Mouse (Mus musculus) midbrain, embryonic 14.5 days (tissue): Measurements from ENCODE around the gene Fign. TPM values are rescaled to one million over a fixed set of nuclear protein-coding genes. Genes with fewer than 3 reads are reported as not detected.

ENCODE experiments used
- ATAC-seq: fragments of 200-750 bp; cut with Nextera tagmentation; 2 replicates; pipeline ENCODE4 v1.8.0; 2017; ENCODE audit warnings: moderate number of reproducible peaks, moderate library complexity; ENCODE audit not compliant: low FRiP score, low TSS enrichment
- DNase-seq: peaks from one replicate; pipeline ENCODE4 v3.0.0-alpha.2; 2015
- H3K27ac ChIP-seq: fragments of 300-500 bp; sonication (generic); replicated peaks from 2 replicates; pipeline ENCODE4 v1.5.1; 2014; ENCODE audit warnings: mild to moderate bottlenecking, low read depth, low read length, moderate library complexity
- H3K27me3 ChIP-seq: fragments of 300-500 bp; sonication (generic); 2 replicates; pipeline ENCODE4 v1.6.1; 2014; ENCODE audit warnings: low read length, control low read depth, mixed read lengths; ENCODE audit not compliant: control insufficient read depth, insufficient read depth
- H3K36me3 ChIP-seq: fragments of 300-500 bp; sonication (generic); 2 replicates; pipeline ENCODE4 v1.6.1; 2014; ENCODE audit warnings: low read length, control low read depth; ENCODE audit not compliant: control insufficient read depth, insufficient read depth
- H3K4me1 ChIP-seq: fragments of 300-500 bp; sonication (generic); 2 replicates; pipeline ENCODE4 v1.6.1; 2014; ENCODE audit warnings: mild to moderate bottlenecking, antibody characterized with exemption, low read length, control low read depth; ENCODE audit not compliant: control insufficient read depth, insufficient read depth
- H3K4me2 ChIP-seq: fragments of 300-500 bp; sonication (generic); 2 replicates; pipeline ENCODE4 v1.6.1; 2014; ENCODE audit warnings: mild to moderate bottlenecking, low read length, moderate library complexity
- H3K4me3 ChIP-seq: fragments of 300-500 bp; sonication (generic); replicated peaks from 2 replicates; pipeline ENCODE4 v1.5.1; 2014; ENCODE audit warnings: low read depth, low read length
- H3K9ac ChIP-seq: fragments of 300-500 bp; sonication (generic); replicated peaks from 2 replicates; pipeline ENCODE4 v1.6.1; 2014; ENCODE audit warnings: mild to moderate bottlenecking, low read length, moderate library complexity
- H3K9me3 ChIP-seq: fragments of 300-500 bp; sonication (generic); 2 replicates; pipeline ENCODE4 v1.6.1; 2016; ENCODE audit warnings: low read length, control low read depth, mixed read lengths; ENCODE audit not compliant: control insufficient read depth
- WGBS: fragments of 180-500 bp; shearing (Covaris S2); extraction: QIAGEN DNeasy Blood & Tissue Kit; methylation state at CpG from one replicate; pipeline ENCODE4 v1.1.7; 2014; 5-methylcytosine and 5-hydroxymethylcytosine counted together
- polyA plus RNA-seq: library from polyadenylated mRNA; unstranded; fragments of >200 nt; fragmentation: Nextera tagmentation; extraction: Ambion mirVana; gene quantifications from 2 replicates; pipeline ENCODE4 v1.2.1, GENCODE M21; 2014

The Fign gene
- polyA plus RNA-seq, 1 experiment from 2014 or later, result 21.2 TPM

- WGBS, result 4% methylated on average over 4 of the region's 4 CpGs
- ATAC-seq, result no peak
- H3K9ac ChIP-seq, result no peak overlapping the region
- no peak for DNase-seq
- no peaks in the 10 kb centered on the region for H3K27me3 ChIP-seq
- H3K4me3 ChIP-seq, result no peak overlapping the region
- H3K4me2 ChIP-seq, result no peak overlapping the region
- H3K4me1 ChIP-seq, result peaks cover 12% of the 10 kb centered on the region; the same call in 1 of the 2 replicates
- H3K27ac ChIP-seq, result no peak overlapping the region
- no peaks in the 10 kb centered on the region for H3K9me3 ChIP-seq
- no peaks in the 10 kb centered on the region for H3K36me3 ChIP-seq
Measured at GRCm38 (mm10) chr2:63926481-63927097, 171.2 kb downstream of the Fign start.

GRCm38 (mm10) chr2:63925721-63926235, 172.1 kb downstream of the Fign start:
- ATAC-seq, result no peak
- H3K4me2 ChIP-seq, result no peak overlapping the region
- H3K9me3 ChIP-seq, result no peaks in the 10 kb centered on the region
- H3K27ac ChIP-seq, result no peak overlapping the region
- no peak overlapping the region for H3K4me3 ChIP-seq
- DNase-seq, result no peak
- no peaks in the 10 kb centered on the region for H3K27me3 ChIP-seq
- H3K9ac ChIP-seq, result no peak overlapping the region
- H3K4me1 ChIP-seq, result peaks cover 17% of the 10 kb centered on the region; the same call in 1 of the 2 replicates
- H3K36me3 ChIP-seq, result no peaks in the 10 kb centered on the region
- 74% methylated on average over 4 of the region's 4 CpGs for WGBS
